Mouse (Mus musculus) neural tube, embryonic 10.5 days (tissue): ENCODE measurements around the gene Srrt.

Experiments
- DNase-seq: peaks from one replicate; pipeline ENCODE4 v3.0.0-alpha.2; 2017; ENCODE audit warnings: low spot score; ENCODE audit errors: extremely low spot score

The Srrt gene

DNA sequence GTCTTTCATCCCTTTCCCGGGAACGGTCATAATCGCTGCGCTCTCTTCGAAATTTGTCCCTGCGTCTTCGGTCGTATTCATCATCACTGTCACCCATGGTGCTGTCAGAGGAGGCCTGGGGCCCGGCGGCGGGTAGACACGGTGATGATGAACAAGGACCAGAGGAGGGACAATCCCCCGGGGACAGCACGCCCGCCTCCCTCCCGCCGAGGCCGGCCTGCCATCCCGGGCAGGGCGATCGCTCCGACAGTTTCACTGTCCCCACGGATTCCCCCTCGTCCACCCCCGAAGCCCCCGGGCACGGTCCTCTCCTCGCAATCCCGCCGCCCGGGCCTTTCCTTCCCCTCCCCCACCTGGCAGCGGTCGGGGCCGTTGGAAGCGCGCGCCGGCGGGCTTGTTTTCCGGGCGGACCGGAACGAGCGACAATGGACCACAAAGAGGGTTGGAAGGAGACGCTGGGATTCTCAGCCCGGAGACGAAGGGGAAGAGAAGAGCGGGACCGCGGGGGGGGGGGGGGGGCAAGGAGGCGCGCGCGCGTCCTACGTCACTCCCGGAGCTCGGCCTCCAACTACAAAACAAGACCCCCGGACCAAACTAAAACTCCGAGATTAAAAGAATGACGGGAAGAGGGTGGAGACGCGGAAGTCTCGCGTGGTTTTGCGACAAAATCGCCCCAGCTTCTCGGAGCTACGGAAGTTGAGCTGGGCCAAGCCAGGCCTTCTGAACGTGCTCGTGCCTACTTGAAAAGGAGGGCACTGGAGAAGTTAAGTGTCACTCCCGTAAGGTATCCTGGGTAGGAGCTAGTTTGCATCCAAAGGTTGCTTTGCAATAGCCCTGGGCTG lies at the start of gene Srrt:
Gene Srrt (minus strand): TSS at position 604 of the 842 bp plus-strand sequence.
- DNase-seq: peak; percentile 90

DNA sequence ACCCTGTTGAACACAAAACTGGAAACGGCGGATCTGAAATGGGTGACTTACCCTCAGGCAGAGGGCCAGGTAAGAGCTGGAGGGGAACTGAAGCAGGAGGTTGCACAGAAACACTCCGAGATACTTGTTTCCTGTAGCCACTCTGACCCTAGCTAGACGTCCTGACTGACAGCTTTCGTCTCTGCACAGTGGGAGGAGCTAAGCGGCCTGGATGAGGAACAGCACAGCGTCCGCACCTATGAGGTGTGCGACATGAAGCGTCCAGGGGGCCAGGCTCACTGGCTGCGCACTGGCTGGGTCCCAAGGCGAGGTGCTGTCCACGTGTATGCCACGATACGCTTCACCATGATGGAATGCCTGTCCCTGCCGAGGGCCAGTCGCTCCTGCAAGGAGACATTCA lies 46.6 kb upstream of the Srrt start:
- no peak for DNase-seq

DNA sequence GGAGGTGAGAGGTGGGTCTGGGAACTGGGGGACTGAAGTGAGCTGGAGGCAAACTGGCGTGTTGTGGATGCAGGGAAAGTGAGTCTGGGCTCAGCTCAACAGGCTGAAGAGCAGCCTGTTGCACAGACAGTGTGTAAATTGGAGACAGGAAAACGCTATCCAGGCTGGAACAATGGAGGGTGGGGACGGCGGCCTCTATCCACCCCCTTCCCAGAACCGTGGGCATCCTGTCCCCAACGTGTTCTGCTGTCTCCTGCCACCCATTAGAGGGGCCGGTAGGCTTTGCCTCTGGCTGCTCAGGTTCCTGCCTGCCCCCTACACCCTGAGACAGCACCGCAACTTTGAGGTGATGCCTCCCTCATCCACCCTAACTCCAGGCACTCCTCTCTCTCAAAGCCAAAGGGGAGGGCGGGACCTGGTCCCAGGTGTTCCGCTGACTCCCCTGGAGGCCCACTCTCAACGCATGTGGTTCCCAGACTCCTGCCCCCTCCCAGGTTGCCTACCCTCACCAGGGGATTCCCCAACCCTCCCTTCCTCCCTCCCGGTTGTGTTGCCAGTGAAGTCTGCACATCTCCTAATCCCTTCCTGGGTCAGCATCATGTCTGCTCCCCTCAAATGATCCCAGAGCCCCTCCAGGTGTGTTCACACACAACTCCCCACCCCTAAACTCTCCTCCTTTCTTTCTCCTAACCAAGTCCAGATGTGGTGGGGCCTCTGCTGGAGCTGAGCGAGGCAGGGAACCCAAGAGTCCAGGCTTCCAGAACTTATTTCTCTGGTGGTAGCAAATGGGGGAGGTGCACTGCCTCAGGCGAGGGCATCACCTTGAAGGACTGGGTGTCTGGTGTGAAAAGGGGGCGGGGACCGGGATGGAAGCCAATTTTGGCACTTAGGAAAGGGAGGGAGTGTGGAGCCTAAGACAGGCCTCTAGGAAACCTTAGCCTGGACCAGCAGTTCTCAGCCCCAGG lies 44.8 kb upstream of the Srrt start:
- DNase-seq: no peak

DNA sequence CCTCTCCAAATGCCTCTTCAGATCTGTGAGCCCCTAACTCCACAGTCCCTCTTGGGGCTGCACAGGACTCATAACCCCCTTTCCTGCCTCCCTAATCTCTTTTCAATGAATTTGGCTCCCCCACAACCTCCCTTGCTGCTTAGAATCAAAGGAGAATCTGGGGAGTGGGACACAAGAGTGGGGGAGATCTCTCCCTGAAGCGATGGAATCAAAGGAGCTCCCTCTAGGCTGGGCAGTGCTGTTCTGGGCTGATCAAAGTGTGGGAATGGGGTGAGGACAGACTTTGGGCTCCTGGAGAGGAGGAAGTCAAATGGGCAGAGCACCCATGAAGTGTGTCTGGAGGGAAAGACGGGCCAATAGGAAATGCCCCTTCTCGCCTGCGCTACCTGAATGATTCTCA lies 43.9 kb upstream of the Srrt start:
- DNase-seq: peak; percentile 45

DNA sequence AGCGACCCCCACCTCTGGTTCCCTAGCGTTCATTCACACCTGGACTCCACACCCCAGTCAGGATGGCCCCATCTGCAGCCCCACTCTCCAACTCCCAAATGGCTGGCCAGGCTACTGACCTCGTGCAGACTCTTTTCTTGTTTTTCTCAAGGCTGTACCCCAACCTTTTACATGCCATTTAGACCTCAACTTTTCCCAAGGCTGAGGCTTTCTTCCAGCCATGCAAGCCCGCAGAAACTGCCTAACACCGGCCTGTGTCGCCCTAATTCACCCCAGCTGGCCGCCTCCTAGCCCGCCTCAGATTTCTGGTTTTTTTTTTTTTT lies 43.5 kb upstream of the Srrt start:
- peak; percentile 44 for DNase-seq

DNA sequence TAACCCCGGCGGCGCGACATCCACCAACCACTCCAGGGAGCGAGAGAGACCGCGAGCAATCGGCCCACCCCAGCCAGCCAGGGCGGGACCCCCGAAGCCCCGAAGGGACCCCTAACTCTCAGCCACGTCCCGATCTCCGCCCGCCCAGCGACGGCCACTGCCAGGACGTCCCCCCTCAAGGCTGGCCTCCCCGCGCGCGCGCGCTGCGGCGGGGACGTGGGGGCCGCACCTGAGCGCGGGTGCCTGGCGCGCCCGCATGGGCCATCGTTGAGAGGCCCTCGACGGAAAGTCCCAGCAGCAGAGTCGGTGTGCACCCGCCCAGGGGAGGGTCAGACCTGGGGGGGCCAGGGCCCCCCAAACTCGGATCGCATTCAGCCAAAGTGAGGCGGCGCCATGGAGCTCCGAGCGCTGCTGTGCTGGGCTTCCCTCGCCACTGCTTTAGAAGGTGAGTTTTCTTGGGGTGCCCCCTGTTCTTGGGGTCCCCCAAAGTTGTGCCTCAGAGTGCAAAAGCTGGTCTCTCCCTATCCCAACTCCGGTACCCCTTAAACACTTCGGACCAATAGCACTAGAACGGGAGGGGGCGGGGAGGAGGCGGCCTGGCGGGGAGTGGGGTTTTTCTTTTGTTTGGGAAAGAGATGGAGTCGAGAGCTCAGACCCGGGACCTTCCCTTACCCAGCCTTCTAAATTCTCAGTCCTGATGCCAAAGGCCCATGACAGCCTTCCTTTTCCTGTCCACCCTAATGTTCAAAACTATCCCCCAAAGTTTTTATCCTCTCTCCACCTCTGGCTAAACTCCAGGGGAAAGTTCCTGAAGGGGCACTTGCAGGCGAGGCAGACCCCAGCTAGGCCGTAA lies 43.0 kb upstream of the Srrt start:
- peak; percentile 51 for DNase-seq

DNA sequence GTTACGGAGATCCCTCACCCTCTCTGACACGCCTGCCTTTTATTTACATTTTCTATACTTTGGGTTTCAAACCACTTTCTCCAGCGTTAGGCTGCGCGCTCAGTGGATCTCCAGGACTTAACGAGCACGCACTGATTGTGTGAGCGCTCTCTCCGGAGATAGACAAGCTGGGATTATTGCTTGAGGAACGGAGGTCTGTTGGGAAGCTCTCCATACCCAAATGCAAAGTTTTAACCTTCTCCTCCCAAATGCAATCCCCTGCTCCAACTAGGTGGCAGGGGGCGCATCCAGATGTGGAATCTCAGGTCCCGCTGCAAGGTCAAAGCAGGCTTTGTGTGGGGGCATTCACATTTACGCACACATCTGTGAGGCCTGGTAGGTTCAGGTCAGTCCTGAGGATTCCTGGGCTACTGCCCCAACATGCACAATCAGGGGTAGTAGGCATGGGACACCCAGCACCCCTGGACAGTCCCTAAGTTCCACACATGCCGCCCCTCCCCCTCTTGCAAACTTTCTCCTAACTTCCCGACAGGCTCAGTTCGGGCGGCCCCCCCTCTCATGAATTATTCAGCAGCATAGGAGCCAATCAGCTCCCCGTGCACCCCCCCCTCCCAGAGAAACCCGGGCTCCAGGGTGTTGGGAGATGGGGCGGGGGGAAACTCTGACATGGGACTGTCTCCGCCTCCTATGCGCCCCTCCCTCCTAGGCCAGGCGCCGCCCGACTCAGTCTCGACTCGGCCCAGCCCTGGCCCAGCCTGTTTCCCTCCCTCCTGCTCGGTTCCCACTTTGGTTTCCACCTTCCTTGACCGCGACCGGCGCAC lies 42.1 kb upstream of the Srrt start, which contains the start of gene Ephb4:
Gene Ephb4 (plus strand): TSS at position 726 of the 821 bp plus-strand sequence.
- DNase-seq: peak; percentile 94

DNA sequence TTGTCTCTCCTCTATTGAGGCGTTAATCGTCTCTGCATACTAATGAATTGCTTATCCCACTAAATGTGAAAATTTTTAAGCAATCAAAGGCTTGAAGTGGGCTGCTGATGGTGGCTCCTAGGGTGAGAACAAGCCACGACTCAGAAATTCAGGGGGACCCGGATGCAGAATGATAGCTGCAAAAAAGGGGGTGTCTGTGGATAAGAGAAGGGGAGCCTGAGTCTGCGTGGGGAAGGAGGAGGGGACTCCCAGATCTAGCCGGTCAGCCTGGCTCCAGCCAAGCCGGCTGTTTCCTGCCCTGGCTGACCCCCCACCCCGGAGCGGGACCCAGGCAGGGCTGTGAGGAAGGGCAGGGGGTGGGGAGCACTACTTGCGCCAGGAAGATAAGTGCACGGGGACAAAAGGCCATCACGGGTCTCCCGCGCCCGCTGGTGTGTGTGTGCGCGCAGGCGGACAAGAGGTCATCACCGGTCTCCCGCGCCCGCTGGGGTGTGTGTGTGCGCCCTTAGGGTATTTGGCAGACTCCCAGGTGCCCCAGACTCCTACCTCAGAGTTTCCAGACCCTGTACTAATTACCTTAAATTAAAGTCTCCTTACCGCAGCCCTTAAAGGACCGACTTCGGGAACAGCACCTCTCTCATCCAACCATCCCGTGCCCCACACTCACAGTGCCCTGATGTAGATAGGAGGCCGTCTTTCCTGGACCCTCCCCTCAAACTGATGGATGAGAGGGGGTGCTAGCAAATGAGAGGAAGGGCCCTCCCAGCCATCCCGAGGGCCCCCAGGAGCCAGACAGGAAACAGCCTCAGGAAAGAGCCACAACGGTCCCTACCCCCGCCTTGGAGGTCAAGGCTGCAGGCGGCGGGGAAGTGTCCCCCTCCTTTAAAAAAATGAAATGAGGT lies 41.3 kb upstream of the Srrt start:
- DNase-seq: peak; percentile 73

DNA sequence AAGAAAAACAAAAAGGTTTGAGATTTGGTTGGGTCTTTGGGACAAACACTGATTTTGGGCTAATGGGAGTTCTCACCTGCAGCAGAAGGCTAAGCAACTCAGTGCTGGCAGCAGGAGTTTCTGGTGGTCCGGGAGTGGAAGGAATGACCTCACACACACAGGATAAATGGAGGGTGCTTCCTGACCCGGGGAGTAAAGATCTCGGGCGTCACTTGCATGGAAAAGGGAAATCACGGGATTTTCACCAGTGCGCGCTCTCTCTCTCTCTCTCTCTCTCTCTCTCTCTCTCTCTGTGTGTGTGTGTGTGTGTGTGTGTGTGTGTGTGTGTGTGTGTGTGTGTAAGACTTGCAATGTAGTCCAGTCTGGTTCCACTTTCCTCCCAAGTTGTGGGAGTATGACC lies 40.4 kb upstream of the Srrt start:
- DNase-seq: peak; percentile 20

DNA sequence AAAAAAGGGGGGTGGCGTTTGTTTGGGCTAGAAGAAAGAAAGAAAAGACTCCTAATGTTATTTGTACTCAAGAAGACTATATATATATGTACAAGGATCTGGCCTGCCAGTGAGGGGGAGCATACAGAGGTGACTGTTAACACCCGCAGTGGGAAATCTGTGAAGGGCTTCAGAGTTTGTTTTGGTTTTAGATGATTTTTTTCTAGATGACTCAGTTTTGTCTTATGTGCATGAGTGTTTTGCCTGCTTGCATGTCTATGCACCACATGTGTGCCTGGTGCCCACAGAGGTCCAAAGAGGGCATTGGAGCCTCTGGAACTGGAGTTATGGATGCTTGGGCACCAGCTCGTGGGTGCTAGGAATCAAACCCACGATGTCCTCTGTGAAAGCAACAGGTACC lies 39.5 kb upstream of the Srrt start:
- no peak for DNase-seq

DNA sequence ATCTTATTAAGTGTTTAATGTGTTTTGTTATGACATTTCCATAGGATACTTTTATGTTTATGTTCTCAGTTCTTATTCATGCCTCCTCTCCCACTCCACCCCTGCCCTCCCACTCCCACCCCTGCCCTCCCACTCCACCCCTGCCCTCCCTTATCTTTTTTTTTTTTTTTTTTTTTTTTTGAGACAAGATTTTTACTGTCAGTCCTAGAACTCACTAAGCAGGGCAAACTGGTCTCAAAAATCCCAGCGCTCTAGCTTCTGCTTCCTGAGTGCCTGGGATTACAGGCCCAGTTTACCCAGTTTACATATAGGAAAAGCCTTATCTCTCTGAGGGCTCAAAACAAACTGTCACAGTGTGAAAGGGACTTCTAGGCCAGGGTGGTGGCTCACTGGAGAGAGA lies 38.9 kb upstream of the Srrt start:
- DNase-seq: no peak

DNA sequence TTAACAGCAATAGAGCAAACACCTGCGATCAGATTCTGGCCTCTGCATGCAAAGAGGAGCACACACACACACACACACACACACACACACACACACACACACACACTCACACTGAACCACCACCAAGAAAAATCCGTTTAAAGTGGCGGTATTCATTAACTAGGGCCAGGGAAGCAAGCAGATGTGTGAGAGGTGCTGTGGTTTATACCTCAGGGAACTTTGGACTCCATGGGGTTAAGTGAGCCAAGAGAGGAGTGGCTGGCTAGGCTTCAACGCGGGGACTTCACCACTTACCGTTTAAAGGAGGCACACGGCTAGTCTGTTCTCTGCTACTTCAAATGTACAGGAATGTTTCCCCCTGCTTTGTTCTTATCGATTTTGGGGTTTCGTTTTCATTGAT lies 38.3 kb upstream of the Srrt start:
- DNase-seq: no peak

DNA sequence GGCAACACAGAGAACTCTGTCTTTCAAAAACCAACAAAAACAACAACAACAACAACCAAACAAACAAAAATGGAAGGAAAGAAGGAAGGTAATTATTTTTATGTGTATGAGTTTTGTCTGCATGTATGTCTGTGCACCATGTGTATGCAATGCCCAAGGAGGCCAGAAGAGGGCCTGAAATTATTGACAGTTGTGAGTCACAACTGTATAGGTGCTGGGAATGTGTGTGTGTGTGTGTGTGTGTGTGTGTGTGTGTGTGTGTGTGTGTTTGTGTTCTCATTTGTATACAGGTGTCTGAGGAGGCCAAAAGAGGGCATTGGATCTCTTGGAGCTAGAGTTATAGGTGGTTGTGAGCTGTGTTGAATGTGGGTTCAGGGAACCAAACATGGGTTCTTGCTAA lies 36.4 kb upstream of the Srrt start:
- no peak for DNase-seq

DNA sequence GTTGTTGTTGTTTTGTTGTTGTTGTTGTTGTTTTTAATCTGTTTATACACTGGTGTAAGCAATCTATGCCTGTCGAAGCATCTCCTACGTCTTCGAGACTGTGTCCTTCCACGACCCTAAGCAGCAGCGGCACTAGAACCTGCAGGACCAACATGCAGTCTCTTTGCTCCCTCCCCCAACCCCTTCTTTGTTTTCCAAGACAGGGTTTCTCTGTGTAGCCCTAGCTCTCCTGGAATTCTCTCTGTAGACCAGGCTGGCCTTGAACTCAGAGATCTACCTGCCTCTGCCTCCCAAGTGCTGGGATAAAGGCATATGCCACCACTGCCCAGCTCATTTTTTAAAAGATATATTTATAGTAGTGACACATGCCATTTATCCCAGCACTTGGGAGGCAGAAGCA lies 35.9 kb upstream of the Srrt start:
- DNase-seq: no peak

DNA sequence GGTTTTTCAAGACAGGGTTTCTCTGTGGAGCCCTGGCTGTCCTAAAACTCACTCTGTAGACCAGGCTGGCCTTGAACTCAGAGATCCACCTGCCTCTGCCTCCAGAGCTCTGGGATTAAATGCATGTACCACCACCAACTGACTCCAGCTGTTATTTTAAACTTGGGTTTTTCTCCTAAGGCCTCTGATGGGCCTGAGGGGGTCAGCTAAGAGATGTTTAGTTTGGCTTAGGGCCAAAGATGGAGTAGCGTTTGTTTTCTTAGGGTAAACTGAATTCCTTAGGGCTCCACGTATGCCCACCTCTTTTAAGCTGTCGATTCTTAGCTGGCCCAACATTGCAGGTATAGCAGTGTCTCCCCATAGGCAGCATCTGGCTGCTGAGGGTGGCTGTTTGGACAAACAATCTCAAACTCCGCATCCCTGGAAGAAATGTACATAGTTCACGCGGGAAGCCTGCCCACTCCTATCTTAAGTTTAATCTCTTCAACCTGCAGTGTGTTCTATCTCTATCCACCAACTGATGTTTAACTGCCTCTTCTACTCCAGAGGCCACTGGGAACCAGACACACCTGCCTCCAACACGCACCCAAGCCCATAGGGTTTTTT lies 35.0 kb upstream of the Srrt start:
- no peak for DNase-seq

DNA sequence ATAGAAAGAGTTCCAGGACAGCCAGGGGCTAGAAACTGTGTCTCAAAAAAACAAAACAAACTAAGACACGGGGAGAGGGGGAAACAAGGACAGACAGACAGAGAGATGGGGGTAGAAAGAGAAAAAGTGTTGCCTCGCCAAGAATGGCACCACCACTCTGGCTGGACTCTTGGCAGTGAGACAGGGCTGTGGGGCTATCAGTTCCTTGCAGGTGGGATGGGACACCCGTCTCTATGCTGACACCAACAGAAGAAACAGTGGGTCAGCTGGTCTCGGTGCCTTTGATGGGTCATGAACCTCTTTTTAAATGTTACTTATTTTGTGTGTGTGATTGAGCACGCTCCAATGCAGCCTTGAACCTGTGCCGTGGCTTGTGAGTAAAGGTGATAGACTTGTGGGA lies 32.7 kb upstream of the Srrt start:
- no peak for DNase-seq

DNA sequence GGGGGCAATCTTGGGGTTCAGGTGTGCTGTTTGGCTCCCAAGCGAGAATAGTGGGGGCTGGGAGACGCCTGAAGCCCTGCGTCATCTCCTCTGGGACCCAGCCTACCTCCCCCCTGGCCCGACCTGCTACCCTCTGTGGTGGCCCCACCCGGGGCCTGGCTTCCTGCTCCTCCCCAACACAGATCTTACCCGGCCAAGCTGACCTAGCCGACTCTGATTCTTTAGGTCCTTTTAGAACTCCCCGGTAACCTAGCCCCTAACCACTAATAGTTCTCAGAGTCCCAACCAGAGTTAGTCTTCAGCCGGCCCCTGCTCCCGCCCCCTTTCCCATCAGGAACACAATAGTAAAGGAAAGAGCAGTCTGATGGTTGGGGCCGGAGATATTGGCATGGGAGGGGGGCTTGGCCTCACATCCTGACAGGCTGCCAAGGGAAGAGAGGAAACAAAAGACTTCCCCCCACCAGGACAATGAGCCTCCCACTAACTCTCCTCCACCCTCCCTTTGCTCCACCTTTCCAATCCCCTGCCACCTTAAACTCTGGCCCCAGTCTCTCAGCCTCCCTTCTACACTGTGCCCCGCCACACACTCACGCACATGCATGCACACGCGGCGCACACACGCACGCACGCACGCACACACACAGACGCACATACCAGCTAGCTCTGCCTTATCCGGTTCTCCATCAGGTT lies 32.0 kb upstream of the Srrt start:
- peak; percentile 30 for DNase-seq

DNA sequence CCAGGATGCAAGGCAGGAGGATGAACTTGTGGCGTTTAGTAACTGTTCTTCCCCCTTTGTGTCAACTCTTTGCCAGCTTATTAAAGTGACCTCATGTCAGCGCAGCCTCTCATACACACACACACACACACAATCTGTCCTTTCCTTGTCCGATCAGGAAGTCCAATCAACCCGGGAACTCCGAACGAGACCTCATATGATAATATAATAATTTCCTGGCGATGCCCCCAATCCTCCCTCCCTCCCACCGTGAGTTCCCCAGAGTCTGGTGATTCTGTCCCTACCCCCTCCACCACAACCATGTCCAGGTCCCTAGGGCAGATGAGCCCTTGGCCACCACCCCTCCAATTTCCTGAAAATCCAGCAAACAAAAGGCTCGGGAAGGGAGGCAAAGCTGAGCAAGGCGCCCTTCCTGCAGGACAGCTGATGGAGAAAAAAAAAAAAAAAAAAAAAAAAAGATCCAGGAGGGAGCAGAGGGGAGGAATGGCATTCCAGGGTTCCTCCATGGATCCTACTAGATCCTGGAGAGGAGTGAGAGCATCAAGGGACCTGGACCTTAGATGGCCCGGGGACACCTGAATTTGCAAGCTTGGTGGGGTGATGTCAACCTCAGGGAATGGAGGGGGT lies 31.3 kb upstream of the Srrt start:
- DNase-seq: peak; percentile 52
